Mouse (Mus musculus): ENCODE results near the gene Gm21497.
"Not testable (repeated sequence)": the region's sequence is repeated elsewhere in the genome, so short reads cannot be mapped to it uniquely, and the experiment has no call there.

The Gm21497 gene

GRCm38 (mm10) chrY:61646446-61646845 lies at the start of gene Gm21497:
Gene Gm21497 (plus strand): TSS chrY:61646746.
- not testable (repeated sequence) for DNase-seq (ENCODE audit: low read depth)
